Mouse (Mus musculus) heart, adult 11 months (tissue): ENCODE results near the gene Dctn1.

Source experiments
- DNase-seq: peaks from one replicate; pipeline ENCODE4 v3.0.0; 2022

The Dctn1 gene

DNA sequence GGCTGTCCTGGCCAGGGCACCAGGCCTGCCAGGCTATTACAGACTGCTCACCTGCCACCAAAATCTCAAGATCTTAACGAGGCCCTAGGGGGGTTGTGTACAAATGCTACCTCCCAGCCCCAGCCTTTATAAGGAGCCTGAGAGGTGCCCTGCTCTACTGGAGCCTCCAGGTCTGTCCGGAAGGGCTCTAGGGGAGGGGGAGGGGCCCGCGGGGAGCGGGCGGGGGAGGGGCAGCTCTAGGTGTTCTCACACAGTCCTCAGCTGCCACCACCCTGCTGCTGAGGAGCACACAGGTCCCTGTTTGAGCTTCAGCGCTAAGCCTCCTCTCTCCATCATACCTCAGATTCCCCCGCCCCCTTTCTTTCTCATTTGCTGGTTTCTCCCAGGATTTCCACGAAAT lies 71.4 kb downstream of the Dctn1 start:
- no peak for DNase-seq

DNA sequence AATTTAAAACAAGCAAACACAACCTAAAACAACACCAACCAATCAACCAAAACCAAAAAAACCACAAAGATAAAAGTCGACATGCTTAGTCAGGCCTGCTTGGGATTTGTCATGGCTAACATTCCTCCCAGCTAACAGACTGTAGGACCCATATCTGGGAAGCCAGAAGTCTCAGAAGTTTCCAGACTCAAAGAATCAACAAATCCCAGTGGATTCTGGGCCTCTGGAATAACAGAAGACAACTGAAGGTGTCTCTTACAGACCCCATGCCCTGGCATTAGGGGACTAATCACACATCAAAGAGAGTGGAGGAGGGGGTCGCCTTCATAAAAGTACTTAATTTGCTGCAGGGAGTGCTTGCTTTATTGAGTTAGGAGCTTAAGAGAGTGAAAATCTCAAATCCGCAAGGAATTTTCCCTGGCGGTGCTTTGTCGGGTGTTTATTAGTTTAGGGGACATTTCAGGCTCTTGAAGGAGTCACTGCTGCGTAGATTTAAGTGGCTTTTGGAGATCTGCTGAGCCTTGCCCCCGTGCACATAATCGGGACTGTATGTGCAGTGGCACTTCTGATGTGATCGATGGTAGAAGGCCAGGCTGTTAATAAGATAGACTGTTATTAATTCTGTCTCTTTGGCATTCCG lies 78.8 kb downstream of the Dctn1 start:
- DNase-seq: peak; percentile 68

DNA sequence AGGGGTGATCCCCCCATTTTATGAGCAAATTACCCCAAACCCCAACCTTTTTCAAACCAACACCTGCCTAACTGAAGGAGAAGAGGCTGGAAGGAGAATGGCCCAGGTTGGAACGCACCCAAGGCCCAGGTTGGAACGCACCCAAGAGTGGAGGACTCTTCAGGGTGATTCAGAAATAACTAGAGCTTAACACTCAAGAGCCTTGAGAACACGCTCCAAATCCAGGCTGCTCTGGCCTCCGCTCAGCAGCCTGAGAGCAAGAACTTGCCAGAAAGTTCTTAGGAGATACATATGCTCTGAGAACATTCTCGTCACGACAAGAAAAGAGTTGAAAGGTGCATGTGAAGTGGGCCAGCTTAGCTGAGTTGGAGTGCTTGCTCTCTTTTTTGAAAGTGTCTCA lies 79.4 kb downstream of the Dctn1 start:
- DNase-seq: peak; percentile 93

DNA sequence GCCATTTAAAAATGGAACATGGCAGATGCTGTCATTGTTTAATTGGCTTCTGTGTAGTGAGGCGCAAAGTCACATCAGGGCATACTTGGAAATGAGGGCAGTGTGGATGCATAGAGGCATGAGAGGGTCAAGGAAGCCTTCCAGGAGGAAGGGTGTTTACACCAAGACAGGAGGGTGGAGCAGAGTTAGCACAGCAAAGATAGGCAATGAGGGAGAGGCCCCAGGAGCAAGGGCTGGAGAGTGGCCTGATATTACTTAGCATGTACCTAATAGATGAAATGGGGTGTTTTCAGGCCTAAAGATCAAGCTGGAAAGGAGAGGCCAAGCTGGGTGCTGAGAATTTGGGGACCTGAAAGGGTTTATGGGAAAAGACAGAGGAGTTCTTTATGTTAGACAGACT lies 80.3 kb downstream of the Dctn1 start:
- DNase-seq: no peak

DNA sequence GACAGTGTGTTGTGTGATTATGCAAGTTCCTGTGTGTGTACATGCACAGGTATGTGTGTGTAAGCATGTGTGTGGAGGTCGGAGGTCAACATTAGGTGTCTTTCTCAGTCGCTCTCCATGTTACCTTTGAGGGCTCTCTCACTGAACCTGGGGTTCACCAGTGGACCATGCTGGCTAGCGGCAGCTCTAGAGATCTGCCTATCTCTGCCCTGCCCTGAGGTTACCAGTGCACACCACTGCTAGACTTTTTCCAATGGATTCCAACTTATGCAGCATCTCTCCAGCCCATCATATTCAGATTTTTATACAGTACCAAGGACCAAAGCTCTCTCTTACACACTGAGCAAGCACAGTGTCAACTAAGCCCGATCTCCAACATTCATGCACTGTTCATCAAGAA lies 81.0 kb downstream of the Dctn1 start:
- DNase-seq: no peak

DNA sequence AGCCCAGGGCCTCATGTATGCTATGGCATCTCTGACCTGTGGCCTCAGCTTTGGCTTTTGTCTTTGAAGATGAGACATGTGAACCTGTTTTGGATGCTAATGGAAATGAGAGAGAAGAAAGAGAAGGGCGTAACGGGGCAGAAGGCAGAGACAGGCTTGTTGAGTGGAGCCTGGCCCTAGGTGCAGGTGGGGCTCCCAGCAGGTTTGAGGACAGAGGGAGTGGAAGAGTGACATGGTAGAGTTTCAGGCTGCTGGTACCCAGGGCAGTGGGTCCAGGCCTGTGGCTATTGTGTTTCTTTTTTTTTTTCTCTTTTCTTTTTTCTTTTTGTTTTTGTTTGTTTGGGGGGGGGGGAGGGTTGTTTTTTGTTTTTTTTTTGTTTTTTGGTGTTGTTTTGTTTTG lies 81.4 kb downstream of the Dctn1 start:
- no peak for DNase-seq
